ENCODE assay signal across 8 mouse cellular contexts in genomic region chr3:19406351-19407151, GRCm38 (mm10).
DNase-seq lines count a peak whose midpoint lies in the region; ATAC-seq lines count a peak whose summit lies in the region.

No protein-coding gene starts in this region.

- WGBS in forebrain, embryonic 11.5 days, result 28% methylated on average over 14 of the region's 14 CpGs
- WGBS in neural tube, embryonic 13.5 days, result 28% methylated on average over 14 of the region's 14 CpGs

- H3K9ac ChIP-seq in forebrain, embryonic 11.5 days (ENCODE audit: low read length), result no peak overlapping the region
- no peak overlapping the region for H3K9ac ChIP-seq in neural tube, embryonic 13.5 days

- H3K27me3 ChIP-seq in forebrain, embryonic 11.5 days (ENCODE audit: control insufficient read depth, insufficient read depth, low read length), result no peaks in the 10 kb centered on the region
- no peaks in the 10 kb centered on the region for H3K27me3 ChIP-seq in neural tube, embryonic 13.5 days

- no peaks in the 10 kb centered on the region for H3K9me3 ChIP-seq in forebrain, embryonic 11.5 days (ENCODE audit: control insufficient read depth, low read length)
- H3K9me3 ChIP-seq in neural tube, embryonic 13.5 days, result no peaks in the 10 kb centered on the region

- no peaks in the 10 kb centered on the region for H3K36me3 ChIP-seq in forebrain, embryonic 11.5 days (ENCODE audit: control insufficient read depth, insufficient read depth, low read length)
- no peaks in the 10 kb centered on the region for H3K36me3 ChIP-seq in neural tube, embryonic 13.5 days

- no peak overlapping the region for H3K4me3 ChIP-seq in forebrain, embryonic 11.5 days (ENCODE audit: low read depth, low read length)
- peak overlapping the region; percentile 3; the same call in 1 of the 2 replicates for H3K4me3 ChIP-seq in neural tube, embryonic 13.5 days

- peaks cover 3% of the 10 kb centered on the region; the same call in 1 of the 2 replicates for H3K4me1 ChIP-seq in forebrain, embryonic 11.5 days (replicated peaks; ENCODE audit: control insufficient read depth, insufficient read depth, low read length)
- H3K4me1 ChIP-seq in neural tube, embryonic 13.5 days (replicated peaks), result peaks cover 9% of the 10 kb centered on the region

- DNase-seq in embryo, embryonic 11 days, result peak; percentile 55
- peak; percentile 53 for DNase-seq in forebrain, embryonic 11.5 days (ENCODE audit: low spot score)
- DNase-seq in layer of hippocampus, postnatal 36 days, result peak; percentile 18 to 40
- DNase-seq in gastrocnemius, adult 18-20 months (ENCODE audit: low spot score), result no peak
- no peak for DNase-seq in gastrocnemius, adult 8-10 months (ENCODE audit: low spot score in 2 of 2)
- DNase-seq in thymus, postnatal 36 days, result no peak

- H3K4me2 ChIP-seq in forebrain, embryonic 11.5 days (ENCODE audit: low read depth, low read length, severe bottlenecking), result peak overlapping the region; percentile 19
- H3K4me2 ChIP-seq in neural tube, embryonic 13.5 days, result peak overlapping the region; percentile 39

- ATAC-seq in forebrain, embryonic 11.5 days (replicated peaks; ENCODE audit: low FRiP score), result peak; percentile 93
- peak; percentile 86 for ATAC-seq in neural tube, embryonic 13.5 days (ENCODE audit: low read depth)
- no peak for ATAC-seq in cerebellum, adult (ENCODE audit: insufficient number of reproducible peaks, low FRiP score, low TSS enrichment)

- H3K27ac ChIP-seq in forebrain, embryonic 11.5 days (ENCODE audit: low read depth, low read length), result peak overlapping the region; percentile 53
- no peak overlapping the region for H3K27ac ChIP-seq in neural tube, embryonic 13.5 days (replicated peaks)

Comparison
In these comparisons a context has a peak if more than half of its experiments do, and no peak if none do; other contexts are left out.
1. DNase-seq: peak in embryo, embryonic 11 days (single experiment), forebrain, embryonic 11.5 days (single experiment) and layer of hippocampus, postnatal 36 days (2 of 2); none in gastrocnemius, adult 18-20 months (single experiment), gastrocnemius, adult 8-10 months (0 of 2) and thymus, postnatal 36 days (0 of 2).